Mouse (Mus musculus): ENCODE results near the gene Tsacc. TPM values are rescaled to one million over a fixed set of nuclear protein-coding genes. Genes with fewer than 3 reads are reported as not detected.

Gene Tsacc
- 0.08 and 0.12 TPM in 2 replicates for polyA plus RNA-seq (2012)

DNA sequence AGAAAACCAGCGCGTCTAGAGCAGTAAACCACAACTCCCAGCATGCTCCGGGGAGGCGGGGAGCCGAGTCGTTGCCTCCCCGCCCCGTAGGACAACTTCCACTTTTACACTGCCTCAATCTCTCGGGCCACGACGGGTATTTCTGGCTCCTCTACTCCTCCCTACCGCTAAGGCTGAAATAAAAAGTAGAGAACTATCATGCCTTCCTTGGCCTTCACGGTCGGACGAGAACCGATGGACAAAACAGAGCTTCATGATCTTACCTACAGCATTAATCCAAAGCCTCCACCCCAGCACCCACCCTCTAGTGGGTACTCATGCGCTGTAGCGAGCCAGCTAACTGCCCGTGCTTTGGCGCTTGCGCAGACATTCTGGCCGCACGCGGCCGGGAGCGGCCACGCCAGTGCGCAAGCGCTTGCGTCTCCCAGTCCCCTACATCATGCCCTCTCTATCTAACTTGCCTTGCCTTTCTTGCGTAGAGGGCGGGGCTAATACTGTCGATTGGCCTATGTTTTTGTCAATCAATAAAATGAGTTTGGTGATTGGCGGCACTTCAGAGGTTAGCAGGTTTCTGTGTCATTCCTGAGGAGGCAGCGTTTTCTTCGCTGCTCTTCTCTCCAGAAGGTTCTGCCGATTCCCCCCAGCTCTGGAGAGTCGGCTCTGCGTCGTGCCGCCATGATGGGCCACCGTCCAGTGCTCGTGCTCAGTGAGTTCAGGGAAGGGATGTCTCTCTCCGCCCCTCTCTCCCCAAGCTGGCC, at the start of gene Tsacc, which contains the start of gene Cct3:
Gene Tsacc (minus strand): TSS at position 439 of the 758 bp plus-strand sequence.
Gene Cct3 (plus strand): TSS at position 556 of the 758 bp plus-strand sequence.
- peaks cover 40% of the 10 kb centered on the region for H3K4me1 ChIP-seq (ENCODE audit: control insufficient read depth)
- H3K4me3 ChIP-seq (replicated peaks): peak within 1 kb of the TSS; percentile 79
- H3K27me3 ChIP-seq (ENCODE audit: control insufficient read depth): no peaks in the 10 kb centered on the region
- peak; percentile 18; the same call in 1 of the 2 replicates for TF ChIP-seq GATA1 (IDR thresholded peaks at IDR 0.05; ENCODE audit: low read length)
- no peak for TF ChIP-seq TAL1 (IDR thresholded peaks at IDR 0.05; ENCODE audit: low read length)
- peaks cover 33% of the 10 kb centered on the region for H3K36me3 ChIP-seq (ENCODE audit: control insufficient read depth)
- H3K9me3 ChIP-seq (ENCODE audit: control insufficient read depth, low read length): no peaks in the 10 kb centered on the region

DNA sequence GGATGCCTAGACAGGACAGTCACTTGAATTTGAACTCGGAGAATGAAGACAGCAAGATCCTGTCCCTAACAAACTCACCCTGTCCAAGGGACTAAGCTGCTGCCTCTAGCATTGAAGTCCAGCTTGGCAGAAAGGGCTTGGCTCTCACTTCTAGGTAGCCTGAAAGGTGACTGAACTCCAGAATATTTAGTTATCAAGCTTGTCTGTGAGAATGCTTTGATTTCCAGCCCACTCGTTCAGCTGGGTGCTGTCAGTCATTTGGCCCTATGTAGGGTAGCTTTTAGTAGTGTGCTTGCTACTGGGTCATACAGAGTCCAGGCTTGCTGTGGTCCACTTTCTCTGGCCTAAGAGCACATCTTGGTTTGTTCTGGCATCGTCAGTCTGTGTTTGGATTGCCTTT, 42.2 kb upstream of the Tsacc start:
- no peak for TF ChIP-seq TAL1 (IDR thresholded peaks at IDR 0.05; ENCODE audit: low read length)
- no peak for TF ChIP-seq GATA1 (IDR thresholded peaks at IDR 0.05; ENCODE audit: low read length)
- Histone ChIP-seq H3K4me3 (replicated peaks) (peak overlapping the region; percentile 78), H3K36me3 (ENCODE audit: control insufficient read depth) (peaks cover 53% of the 10 kb centered on the region), H3K27me3 (ENCODE audit: control insufficient read depth) (no peaks in the 10 kb centered on the region), H3K4me1 (ENCODE audit: control insufficient read depth) (peaks cover 68% of the 10 kb centered on the region), H3K9me3 (ENCODE audit: control insufficient read depth, low read length) (no peaks in the 10 kb centered on the region)

GRCm38 (mm10) chr3:88338316-88338715, 41.5 kb upstream of the Tsacc start:
- H3K4me1 ChIP-seq (ENCODE audit: control insufficient read depth): peaks cover 75% of the 10 kb centered on the region
- peak overlapping the region; percentile 78 for H3K4me3 ChIP-seq (replicated peaks)
- H3K9me3 ChIP-seq (ENCODE audit: control insufficient read depth, low read length): no peaks in the 10 kb centered on the region
- peaks cover 46% of the 10 kb centered on the region for H3K36me3 ChIP-seq (ENCODE audit: control insufficient read depth)
- TF ChIP-seq TAL1 (IDR thresholded peaks at IDR 0.05; ENCODE audit: low read length): peak; percentile 42; the same call in 1 of the 3 replicates
- no peak; the same call in 1 of the 2 replicates for TF ChIP-seq GATA1 (IDR thresholded peaks at IDR 0.05; ENCODE audit: low read length)
- no peaks in the 10 kb centered on the region for H3K27me3 ChIP-seq (ENCODE audit: control insufficient read depth)

DNA sequence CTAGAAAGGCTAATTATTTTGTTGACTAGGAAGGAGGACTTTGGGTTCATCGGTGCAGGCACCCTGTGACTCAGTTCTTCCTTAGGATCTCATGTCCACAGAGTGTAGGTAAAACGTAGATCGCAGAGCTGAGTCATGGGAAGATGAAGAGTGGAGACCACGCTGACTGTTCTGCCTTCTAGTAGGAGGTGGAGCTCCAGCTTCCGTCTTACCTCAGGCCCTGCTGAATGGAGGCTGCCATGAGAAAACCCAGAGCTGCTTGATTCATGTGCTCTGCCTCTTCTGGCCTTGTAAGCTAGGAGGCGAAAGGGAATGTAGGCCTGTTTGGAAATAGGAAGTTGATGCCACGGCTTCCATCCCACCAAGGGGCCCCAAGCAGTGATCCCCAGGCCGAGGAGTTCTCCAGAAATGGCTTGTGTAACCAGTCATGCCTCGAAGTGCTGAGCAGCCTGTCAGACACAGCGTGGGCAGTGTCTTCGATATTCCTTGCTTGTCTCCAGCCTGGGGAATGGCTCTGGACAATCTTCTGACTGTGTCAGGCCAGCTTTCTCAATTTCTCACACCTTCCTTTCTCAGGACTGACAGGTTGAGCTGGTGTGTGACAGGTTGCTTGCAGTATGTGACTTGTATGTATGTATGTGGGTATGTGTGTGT, 40.7 kb upstream of the Tsacc start:
- Histone ChIP-seq H3K9me3 (ENCODE audit: control insufficient read depth, low read length) (peaks cover 6% of the 10 kb centered on the region), H3K4me1 (ENCODE audit: control insufficient read depth) (peaks cover 82% of the 10 kb centered on the region), H3K4me3 (replicated peaks) (peak overlapping the region; percentile 78), H3K36me3 (ENCODE audit: control insufficient read depth) (peaks cover 43% of the 10 kb centered on the region), H3K27me3 (ENCODE audit: control insufficient read depth) (peaks cover 5% of the 10 kb centered on the region)
- TF ChIP-seq TAL1 (IDR thresholded peaks at IDR 0.05; ENCODE audit: low read length) (no peak), GATA1 (IDR thresholded peaks at IDR 0.05; ENCODE audit: low read length) (no peak)

DNA sequence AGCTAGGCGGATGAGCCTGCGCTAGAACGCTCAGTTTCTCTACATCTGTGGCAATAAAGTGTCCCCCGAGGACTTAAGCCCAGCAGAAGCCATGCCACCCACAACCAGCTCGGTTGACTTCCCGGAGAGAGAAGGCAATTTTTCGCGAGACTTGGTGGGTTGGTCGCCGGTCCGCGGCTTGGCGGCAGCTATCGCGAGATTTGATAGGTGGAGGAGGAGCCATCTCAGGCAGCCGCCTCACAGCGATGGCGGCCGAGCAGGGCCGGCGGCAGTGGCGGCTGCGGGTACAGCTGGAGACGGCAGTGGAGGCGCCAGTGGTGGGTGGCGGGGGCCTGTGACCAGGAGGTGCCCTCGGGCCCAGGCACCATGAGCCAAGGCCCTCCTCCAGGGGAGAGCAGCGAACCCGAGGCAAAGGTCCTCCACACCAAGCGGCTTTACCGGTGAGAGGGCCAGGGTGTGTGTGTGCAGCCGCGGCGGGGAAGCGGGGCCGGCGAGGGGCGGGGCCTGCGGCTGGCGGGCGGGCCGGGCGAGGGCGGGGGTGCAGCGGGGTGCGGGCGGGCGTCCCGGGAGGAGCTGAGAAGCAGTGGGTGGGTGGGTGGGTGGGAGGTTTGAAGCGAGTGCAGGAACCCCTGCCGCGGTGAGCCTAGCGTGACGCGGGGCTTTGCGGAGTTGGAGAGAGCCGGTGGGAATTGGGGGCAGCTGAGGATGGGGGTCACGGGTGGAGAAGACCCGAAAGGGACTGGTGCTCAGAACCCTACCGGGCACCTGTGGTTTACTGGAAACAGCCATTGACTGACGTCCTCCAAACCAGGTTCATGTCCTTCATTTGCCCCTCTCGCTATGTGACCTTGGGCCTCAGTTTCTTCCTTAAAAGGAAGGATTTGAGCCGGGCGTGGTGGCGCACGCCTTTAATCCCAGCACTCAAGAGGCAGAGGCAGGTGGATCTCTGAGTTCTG, 39.5 kb upstream of the Tsacc start, which contains the start of the genes Tmem79 and Smg5:
Gene Tmem79 (minus strand): TSS at position 91 of the 956 bp plus-strand sequence.
Gene Smg5 (plus strand): TSS at position 203 of the 956 bp plus-strand sequence.
- TF ChIP-seq GATA1 (IDR thresholded peaks at IDR 0.05; ENCODE audit: low read length): no peak
- TF ChIP-seq TAL1 (IDR thresholded peaks at IDR 0.05; ENCODE audit: low read length): no peak
- peaks cover 32% of the 10 kb centered on the region for H3K36me3 ChIP-seq (ENCODE audit: control insufficient read depth)
- H3K4me3 ChIP-seq (replicated peaks): peak within 1 kb of the TSS; percentile 78
- H3K9me3 ChIP-seq (ENCODE audit: control insufficient read depth, low read length): peaks cover 6% of the 10 kb centered on the region
- H3K4me1 ChIP-seq (ENCODE audit: control insufficient read depth): peaks cover 78% of the 10 kb centered on the region
- H3K27me3 ChIP-seq (ENCODE audit: control insufficient read depth): peaks cover 5% of the 10 kb centered on the region

DNA sequence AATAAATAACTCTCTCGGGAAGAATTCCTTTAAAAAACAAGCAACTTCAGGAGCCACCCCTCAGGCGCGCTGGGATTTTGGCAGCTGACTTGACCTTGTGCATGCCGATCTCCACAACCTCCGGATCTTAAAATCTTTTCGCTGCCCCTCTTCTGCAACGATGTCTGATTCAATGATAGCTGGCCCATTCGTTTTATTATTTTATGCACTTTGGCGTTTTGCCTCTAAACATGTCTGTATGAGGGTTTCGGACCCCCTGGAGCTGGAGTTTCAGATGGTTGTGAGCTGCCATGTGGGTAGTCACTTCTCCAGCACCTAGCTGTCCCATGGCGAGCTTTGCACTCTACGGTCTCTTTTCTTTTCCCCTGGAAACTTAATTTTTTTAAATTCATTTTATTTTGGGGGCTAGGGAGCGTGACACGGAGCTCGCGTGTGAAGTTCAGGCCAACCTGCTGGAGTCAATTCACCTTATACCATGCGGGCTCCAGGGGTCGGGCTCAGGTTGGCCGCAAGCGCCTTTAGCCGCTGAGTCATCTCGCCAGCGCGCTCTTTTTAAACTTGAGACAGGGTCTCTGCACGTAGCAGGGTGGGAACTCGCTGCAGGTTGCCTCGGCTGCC, 38.7 kb upstream of the Tsacc start:
- H3K27me3 ChIP-seq (ENCODE audit: control insufficient read depth): peaks cover 5% of the 10 kb centered on the region
- peaks cover 70% of the 10 kb centered on the region for H3K4me1 ChIP-seq (ENCODE audit: control insufficient read depth)
- peak overlapping the region; percentile 78 for H3K4me3 ChIP-seq (replicated peaks)
- H3K9me3 ChIP-seq (ENCODE audit: control insufficient read depth, low read length): peaks cover 6% of the 10 kb centered on the region
- no peak for TF ChIP-seq TAL1 (IDR thresholded peaks at IDR 0.05; ENCODE audit: low read length)
- TF ChIP-seq GATA1 (IDR thresholded peaks at IDR 0.05; ENCODE audit: low read length): no peak
- H3K36me3 ChIP-seq (ENCODE audit: control insufficient read depth): peaks cover 24% of the 10 kb centered on the region

GRCm38 (mm10) chr3:88334902-88335435, 38.2 kb upstream of the Tsacc start:
- TF ChIP-seq TAL1 (IDR thresholded peaks at IDR 0.05; ENCODE audit: low read length): no peak
- no peak for TF ChIP-seq GATA1 (IDR thresholded peaks at IDR 0.05; ENCODE audit: low read length)
- peaks cover 6% of the 10 kb centered on the region for H3K9me3 ChIP-seq (ENCODE audit: control insufficient read depth, low read length)
- peak overlapping the region; percentile 78 for H3K4me3 ChIP-seq (replicated peaks)
- H3K27me3 ChIP-seq (ENCODE audit: control insufficient read depth): peaks cover 5% of the 10 kb centered on the region
- peaks cover 66% of the 10 kb centered on the region for H3K4me1 ChIP-seq (ENCODE audit: control insufficient read depth)
- H3K36me3 ChIP-seq (ENCODE audit: control insufficient read depth): peaks cover 24% of the 10 kb centered on the region

Data from erythroblast, embryonic 14.5 days (primary cell).